Mouse (Mus musculus): Measurements from ENCODE around the gene Mbtps2. TPM values are rescaled to one million over a fixed set of nuclear protein-coding genes. Genes with fewer than 3 reads are reported as not detected.

Gene Mbtps2
- polyA plus RNA-seq, 1 experiment from 2014 or later: 24.8 TPM

GRCm38 (mm10) chrX:157490769-157491144, 107.8 kb downstream of the Mbtps2 start:
- Histone ChIP-seq H3K4me3 (ENCODE audit: low read depth, low read length) (peak overlapping the region; percentile 65), H3K4me1 (ENCODE audit: insufficient read depth) (no peaks in the 10 kb centered on the region), H3K9ac (peak overlapping the region; percentile 78), H3K27me3 (ENCODE audit: insufficient read depth, low read length) (no peaks in the 10 kb centered on the region), H3K36me3 (ENCODE audit: insufficient read depth) (no peaks in the 10 kb centered on the region), H3K4me2 (peak overlapping the region; percentile 59), H3K9me3 (ENCODE audit: low read depth, low read length) (no peaks in the 10 kb centered on the region), H3K27ac (ENCODE audit: low read depth) (peak overlapping the region; percentile 82)
- ATAC-seq (ENCODE audit: insufficient read depth): no peak
- no peak for TF ChIP-seq CTCF (IDR thresholded peaks at IDR 0.05; ENCODE audit: low read depth)
- peak; percentile 34 for DNase-seq
- WGBS: 11% methylated on average over 12 of the region's 12 CpGs

- Histone ChIP-seq H3K4me1 (ENCODE audit: insufficient read depth) (no peaks in the 10 kb centered on the region), H3K27me3 (ENCODE audit: insufficient read depth, low read length) (no peaks in the 10 kb centered on the region), H3K9ac (peak overlapping the region; percentile 78), H3K4me2 (peak overlapping the region; percentile 59), H3K9me3 (ENCODE audit: low read depth, low read length) (no peaks in the 10 kb centered on the region), H3K4me3 (ENCODE audit: low read depth, low read length) (peak overlapping the region; percentile 65), H3K27ac (ENCODE audit: low read depth) (peak overlapping the region; percentile 82; the same call in 1 of the 2 replicates), H3K36me3 (ENCODE audit: insufficient read depth) (no peaks in the 10 kb centered on the region)
- DNase-seq (peak; percentile 33), ATAC-seq (ENCODE audit: insufficient read depth) (no peak)
- no peak for TF ChIP-seq CTCF (IDR thresholded peaks at IDR 0.05; ENCODE audit: low read depth)
- WGBS: 10% methylated on average over 9 of the region's 9 CpGs
Measured at GRCm38 (mm10) chrX:157489871-157490721, 108.4 kb downstream of the Mbtps2 start.

- H3K4me2 ChIP-seq: no peak overlapping the region
- ATAC-seq (ENCODE audit: insufficient read depth): no peak
- no peak overlapping the region for H3K4me3 ChIP-seq (ENCODE audit: low read depth, low read length)
- no peaks in the 10 kb centered on the region for H3K27me3 ChIP-seq (ENCODE audit: insufficient read depth, low read length)
- H3K9ac ChIP-seq: no peak overlapping the region
- H3K4me1 ChIP-seq (ENCODE audit: insufficient read depth): no peaks in the 10 kb centered on the region
- H3K27ac ChIP-seq (ENCODE audit: low read depth): no peak overlapping the region
- 78% methylated on average over 3 of the region's 3 CpGs for WGBS
- no peak for TF ChIP-seq CTCF (IDR thresholded peaks at IDR 0.05; ENCODE audit: low read depth)
- no peaks in the 10 kb centered on the region for H3K9me3 ChIP-seq (ENCODE audit: low read depth, low read length)
- no peak for DNase-seq
- H3K36me3 ChIP-seq (ENCODE audit: insufficient read depth): no peaks in the 10 kb centered on the region
Measured at GRCm38 (mm10) chrX:157488831-157489230, 109.7 kb downstream of the Mbtps2 start.

GRCm38 (mm10) chrX:157486765-157487164, 111.8 kb downstream of the Mbtps2 start:
- ATAC-seq (ENCODE audit: insufficient read depth) (no peak), DNase-seq (peak; percentile 68)
- no peaks in the 10 kb centered on the region for H3K36me3 ChIP-seq (ENCODE audit: insufficient read depth)
- WGBS: 47% methylated on average over 2 of the region's 2 CpGs
- H3K4me3 ChIP-seq (ENCODE audit: low read depth, low read length): no peak overlapping the region
- no peaks in the 10 kb centered on the region for H3K4me1 ChIP-seq (ENCODE audit: insufficient read depth)
- no peak overlapping the region for H3K9ac ChIP-seq
- no peak overlapping the region for H3K4me2 ChIP-seq
- no peak overlapping the region for H3K27ac ChIP-seq (ENCODE audit: low read depth)
- no peaks in the 10 kb centered on the region for H3K27me3 ChIP-seq (ENCODE audit: insufficient read depth, low read length)
- H3K9me3 ChIP-seq (ENCODE audit: low read depth, low read length): no peaks in the 10 kb centered on the region
- TF ChIP-seq CTCF (IDR thresholded peaks at IDR 0.05; ENCODE audit: low read depth): peak; percentile 39

Other genes with a start within 250 kb of the Mbtps2 start
- gene Phex, start 183.4 kb downstream of the Mbtps2 start, polyA plus RNA-seq (2014; fragmentation: Nextera tagmentation; extraction: Ambion mirVana): 2.2 and 2.6 TPM in 2 replicates
- gene Sms, start 106.4 kb downstream of the Mbtps2 start, polyA plus RNA-seq (2014; fragmentation: Nextera tagmentation; extraction: Ambion mirVana): 81.1 and 95.3 TPM in 2 replicates
- gene Yy2, start 29.7 kb downstream of the Mbtps2 start, polyA plus RNA-seq (2014; fragmentation: Nextera tagmentation; extraction: Ambion mirVana): 6.4 and 6.8 TPM in 2 replicates
- 33.0 and 35.3 TPM in 2 replicates for gene Smpx, start 100.2 kb upstream of the Mbtps2 start, polyA plus RNA-seq (2014; fragmentation: Nextera tagmentation; extraction: Ambion mirVana)
- gene Klhl34, start 219.7 kb upstream of the Mbtps2 start, polyA plus RNA-seq (2014; fragmentation: Nextera tagmentation; extraction: Ambion mirVana): 1.3 and 1.5 TPM in 2 replicates

Measured in lung, embryonic 14.5 days (tissue).